Mouse (Mus musculus) hindbrain, embryonic 10.5 days (tissue): ENCODE results near the gene Ppp2ca. TPM values are rescaled to one million over a fixed set of nuclear protein-coding genes. Genes with fewer than 3 reads are reported as not detected.
"Not testable (repeated sequence)": the region's sequence is repeated elsewhere in the genome, so short reads cannot be mapped to it uniquely, and the experiment has no call there.

ENCODE experiments used
- DNase-seq: peaks from one replicate; pipeline ENCODE4 v3.0.0-alpha.2; 2017; ENCODE audit warnings: low spot score
- H3K27ac ChIP-seq: fragments of 300-500 bp; sonication (generic); 2 replicates; pipeline ENCODE4 v1.5.1; 2016; ENCODE audit warnings: mild to moderate bottlenecking, moderate library complexity
- H3K27me3 ChIP-seq: fragments of 300-500 bp; sonication (generic); 2 replicates; pipeline ENCODE4 v1.6.1; 2016; ENCODE audit warnings: mild to moderate bottlenecking; ENCODE audit not compliant: poor library complexity, insufficient read depth, severe bottlenecking
- H3K36me3 ChIP-seq: fragments of 300-500 bp; sonication (generic); 2 replicates; pipeline ENCODE4 v1.6.1; 2016; ENCODE audit warnings: mild to moderate bottlenecking, moderate library complexity
- H3K4me1 ChIP-seq: fragments of 300-500 bp; sonication (generic); replicated peaks from 2 replicates; pipeline ENCODE4 v1.6.1; 2016; ENCODE audit warnings: mild to moderate bottlenecking
- H3K4me3 ChIP-seq: fragments of 300-500 bp; sonication (generic); 2 replicates; pipeline ENCODE4 v1.5.1; 2016; ENCODE audit warnings: mild to moderate bottlenecking, moderate library complexity
- H3K9me3 ChIP-seq: fragments of 300-500 bp; sonication (generic); 2 replicates; pipeline ENCODE4 v1.6.1; 2016; ENCODE audit warnings: mild to moderate bottlenecking, moderate library complexity
- WGBS: fragments of 180-500 bp; shearing (Covaris S2); methylation state at CpG from one replicate; pipeline ENCODE4 v1.1.7; 2016; 5-methylcytosine and 5-hydroxymethylcytosine counted together
- polyA plus RNA-seq: library from polyadenylated mRNA; unstranded; fragments of >200 nt; fragmentation: Nextera tagmentation; extraction: Ambion mirVana; gene quantifications from 2 replicates; pipeline ENCODE4 v1.2.1, GENCODE M21; 2016

Gene Ppp2ca
- polyA plus RNA-seq, 1 experiment from 2014 or later: 97.8 TPM

- peak; percentile 84 for DNase-seq
- WGBS: under 1% methylated on average over 72 of the region's 72 CpGs
- peak overlapping the region; percentile 75 for H3K4me3 ChIP-seq
- H3K9me3 ChIP-seq: no peaks in the 10 kb centered on the region
- H3K36me3 ChIP-seq: peaks cover 8% of the 10 kb centered on the region
- H3K4me1 ChIP-seq: peaks cover 34% of the 10 kb centered on the region
- peak overlapping the region; percentile 99 for H3K27ac ChIP-seq
- H3K27me3 ChIP-seq: no peaks in the 10 kb centered on the region
These were observed 715 bp downstream of the Ppp2ca start for GRCm38 (mm10) chr11:52099031-52099761.

GRCm38 (mm10) chr11:52099771-52100219, 1.3 kb downstream of the Ppp2ca start:
- no peaks in the 10 kb centered on the region for H3K9me3 ChIP-seq
- peak overlapping the region; percentile 75 for H3K4me3 ChIP-seq
- peaks cover 8% of the 10 kb centered on the region for H3K36me3 ChIP-seq
- peak overlapping the region; percentile 99 for H3K27ac ChIP-seq
- no peaks in the 10 kb centered on the region for H3K27me3 ChIP-seq
- DNase-seq: no peak
- 8% methylated on average over 7 of the region's 7 CpGs for WGBS
- peaks cover 34% of the 10 kb centered on the region for H3K4me1 ChIP-seq

GRCm38 (mm10) chr11:52102977-52103376, 4.5 kb downstream of the Ppp2ca start:
- Histone ChIP-seq H3K27ac (no peak overlapping the region), H3K4me3 (no peak overlapping the region), H3K4me1 (peaks cover 29% of the 10 kb centered on the region), H3K9me3 (no peaks in the 10 kb centered on the region), H3K36me3 (peaks cover 8% of the 10 kb centered on the region), H3K27me3 (no peaks in the 10 kb centered on the region)
- 94% methylated on average over 4 of the region's 4 CpGs for WGBS
- DNase-seq: no peak

- Histone ChIP-seq H3K4me1 (peaks cover 16% of the 10 kb centered on the region), H3K27me3 (no peaks in the 10 kb centered on the region), H3K36me3 (peaks cover 11% of the 10 kb centered on the region), H3K9me3 (no peaks in the 10 kb centered on the region), H3K4me3 (no peak overlapping the region), H3K27ac (no peak overlapping the region)
- no peak for DNase-seq
These were observed 7.0 kb downstream of the Ppp2ca start for GRCm38 (mm10) chr11:52105503-52105902.

GRCm38 (mm10) chr11:52106037-52106436, 7.6 kb downstream of the Ppp2ca start:
- DNase-seq: no peak
- no peak overlapping the region for H3K27ac ChIP-seq
- WGBS: 96% methylated on average over 2 of the region's 2 CpGs
- no peaks in the 10 kb centered on the region for H3K9me3 ChIP-seq
- H3K27me3 ChIP-seq: no peaks in the 10 kb centered on the region
- peaks cover 11% of the 10 kb centered on the region for H3K4me1 ChIP-seq
- H3K36me3 ChIP-seq: peaks cover 6% of the 10 kb centered on the region
- H3K4me3 ChIP-seq: no peak overlapping the region

- DNase-seq: no peak
- Histone ChIP-seq H3K4me3 (no peak overlapping the region), H3K27me3 (no peaks in the 10 kb centered on the region), H3K36me3 (peaks cover 3% of the 10 kb centered on the region; the same call in 1 of the 2 replicates), H3K9me3 (no peaks in the 10 kb centered on the region), H3K27ac (no peak overlapping the region), H3K4me1 (peaks cover 7% of the 10 kb centered on the region)
- WGBS: 93% methylated on average over 1 of the region's 1 CpGs
These were observed 8.0 kb downstream of the Ppp2ca start for GRCm38 (mm10) chr11:52106438-52106837.

GRCm38 (mm10) chr11:52108796-52109195, 10.3 kb downstream of the Ppp2ca start:
- no peak for DNase-seq
- no peaks in the 10 kb centered on the region for H3K27me3 ChIP-seq
- 93% methylated on average over 5 of the region's 5 CpGs for WGBS

GRCm38 (mm10) chr11:52109421-52109820, 10.9 kb downstream of the Ppp2ca start:
- Histone ChIP-seq H3K27ac (no peak overlapping the region), H3K4me3 (no peak overlapping the region), H3K9me3 (no peaks in the 10 kb centered on the region), H3K4me1 (no peaks in the 10 kb centered on the region), H3K36me3 (peaks cover 26% of the 10 kb centered on the region), H3K27me3 (no peaks in the 10 kb centered on the region)
- 92% methylated on average over 1 of the region's 1 CpGs for WGBS
- no peak for DNase-seq

More at GRCm38 (mm10) chr11:52108796-52109195, 10.3 kb downstream of the Ppp2ca start:
- Histone ChIP-seq H3K9me3 (no peaks in the 10 kb centered on the region), H3K4me1 (no peaks in the 10 kb centered on the region), H3K4me3 (no peak overlapping the region), H3K27ac (no peak overlapping the region), H3K36me3 (peaks cover 20% of the 10 kb centered on the region)

- H3K4me1 ChIP-seq: no peaks in the 10 kb centered on the region
- H3K4me3 ChIP-seq: no peak overlapping the region
- H3K27me3 ChIP-seq: no peaks in the 10 kb centered on the region
- WGBS: 92% methylated on average over 3 of the region's 3 CpGs
- H3K27ac ChIP-seq: no peak overlapping the region
- H3K9me3 ChIP-seq: 0 out of 2 replicates have a peak, but pooled peaks cover 5% of the 10 kb centered on the region
- DNase-seq: no peak
- H3K36me3 ChIP-seq: peaks cover 84% of the 10 kb centered on the region
These were observed 17.0 kb downstream of the Ppp2ca start for GRCm38 (mm10) chr11:52115479-52115878.

GRCm38 (mm10) chr11:52116117-52116516, 17.6 kb downstream of the Ppp2ca start:
- not testable (repeated sequence) for H3K4me1 ChIP-seq, H3K27me3 ChIP-seq, H3K4me3 ChIP-seq, H3K27ac ChIP-seq, H3K9me3 ChIP-seq, DNase-seq
- peaks cover 90% of the 10 kb centered on the region for H3K36me3 ChIP-seq
- WGBS: 95% methylated on average over 6 of the region's 6 CpGs

- Histone ChIP-seq H3K36me3 (peaks cover 100% of the 10 kb centered on the region), H3K4me1 (no peaks in the 10 kb centered on the region), H3K27ac (no peak overlapping the region), H3K4me3 (no peak overlapping the region), H3K27me3 (no peaks in the 10 kb centered on the region), H3K9me3 (0 out of 2 replicates have a peak, but pooled peaks cover 5% of the 10 kb centered on the region)
- no peak for DNase-seq
- WGBS: 96% methylated on average over 7 of the region's 7 CpGs
These were observed 18.7 kb downstream of the Ppp2ca start for GRCm38 (mm10) chr11:52117156-52117555.

GRCm38 (mm10) chr11:52120415-52120814, 21.9 kb downstream of the Ppp2ca start:
- H3K36me3 ChIP-seq: peaks cover 100% of the 10 kb centered on the region
- DNase-seq, H3K4me3 ChIP-seq, H3K4me1 ChIP-seq, H3K27ac ChIP-seq, H3K9me3 ChIP-seq, H3K27me3 ChIP-seq: not testable (repeated sequence)

GRCm38 (mm10) chr11:52122045-52122444, 23.6 kb downstream of the Ppp2ca start:
- Histone ChIP-seq H3K9me3 (0 out of 2 replicates have a peak, but pooled peaks cover 5% of the 10 kb centered on the region), H3K27ac (no peak overlapping the region), H3K27me3 (no peaks in the 10 kb centered on the region), H3K4me1 (no peaks in the 10 kb centered on the region), H3K4me3 (no peak overlapping the region), H3K36me3 (peaks cover 98% of the 10 kb centered on the region)
- WGBS: 95% methylated on average over 6 of the region's 6 CpGs
- no peak for DNase-seq
